Mouse (Mus musculus) kidney, adult 2 months (tissue): ENCODE results near the gene Gjc1. TPM values are rescaled to one million over a fixed set of nuclear protein-coding genes. Genes with fewer than 3 reads are reported as not detected.

Experiments
- DNase-seq: peaks from one replicate; pipeline ENCODE4 v3.0.0; 2021
- H3K27ac ChIP-seq: fragments of 200-500 bp; 2 replicates; pipeline ENCODE4 v1.5.1; 2012; ENCODE audit warnings: low read depth, low read length, control low read depth, inconsistent platforms; ENCODE audit not compliant: insufficient read depth
- H3K27me3 ChIP-seq: fragments of 200-500 bp; replicated peaks from 2 replicates; pipeline ENCODE4 v1.6.1; 2012; ENCODE audit warnings: mild to moderate bottlenecking, moderate library complexity, low read length, inconsistent platforms; ENCODE audit not compliant: control insufficient read depth, insufficient read depth
- H3K36me3 ChIP-seq: fragments of 200-500 bp; 2 replicates; pipeline ENCODE4 v1.6.1; 2012; ENCODE audit warnings: mild to moderate bottlenecking, moderate library complexity, low read length, inconsistent platforms; ENCODE audit not compliant: control insufficient read depth, insufficient read depth
- H3K4me1 ChIP-seq: fragments of 200-500 bp; 2 replicates; pipeline ENCODE4 v1.6.1; 2011; ENCODE audit warnings: low read length; ENCODE audit not compliant: control insufficient read depth, insufficient read depth
- H3K4me3 ChIP-seq: fragments of 200-500 bp; 2 replicates; pipeline ENCODE4 v1.5.1; 2011; ENCODE audit warnings: mild to moderate bottlenecking, low read depth, low read length, control low read depth; ENCODE audit not compliant: insufficient read depth
- CTCF ChIP-seq: fragments of 200-500 bp; conservative IDR thresholded peaks from 2 replicates; pipeline ENCODE4 v1.5.1; 2011; ENCODE audit warnings: low read depth, mild to moderate bottlenecking, control low read depth, low read length, moderate library complexity, mixed read lengths; ENCODE audit not compliant: insufficient read depth, insufficient read length
- POLR2A ChIP-seq: fragments of 200-500 bp; IDR thresholded peaks from one replicate; pipeline ENCODE4 v1.6.1; 2011; ENCODE audit warnings: low read depth, low read length, control low read depth
- WGBS: fragments of 180-500 bp; shearing (Covaris S2); methylation state at CpG from one replicate; pipeline ENCODE4 v1.1.7; 2018; 5-methylcytosine and 5-hydroxymethylcytosine counted together
- polyA plus RNA-seq: library from polyadenylated mRNA; depleted of rRNA; stranded (reverse); fragments of >200 nt; gene quantifications from 2 replicates; pipeline ENCODE4 v1.2.3, GENCODE M21; 2012

Gjc1 gene
- polyA plus RNA-seq, 1 experiment, result 5.1 TPM

DNA sequence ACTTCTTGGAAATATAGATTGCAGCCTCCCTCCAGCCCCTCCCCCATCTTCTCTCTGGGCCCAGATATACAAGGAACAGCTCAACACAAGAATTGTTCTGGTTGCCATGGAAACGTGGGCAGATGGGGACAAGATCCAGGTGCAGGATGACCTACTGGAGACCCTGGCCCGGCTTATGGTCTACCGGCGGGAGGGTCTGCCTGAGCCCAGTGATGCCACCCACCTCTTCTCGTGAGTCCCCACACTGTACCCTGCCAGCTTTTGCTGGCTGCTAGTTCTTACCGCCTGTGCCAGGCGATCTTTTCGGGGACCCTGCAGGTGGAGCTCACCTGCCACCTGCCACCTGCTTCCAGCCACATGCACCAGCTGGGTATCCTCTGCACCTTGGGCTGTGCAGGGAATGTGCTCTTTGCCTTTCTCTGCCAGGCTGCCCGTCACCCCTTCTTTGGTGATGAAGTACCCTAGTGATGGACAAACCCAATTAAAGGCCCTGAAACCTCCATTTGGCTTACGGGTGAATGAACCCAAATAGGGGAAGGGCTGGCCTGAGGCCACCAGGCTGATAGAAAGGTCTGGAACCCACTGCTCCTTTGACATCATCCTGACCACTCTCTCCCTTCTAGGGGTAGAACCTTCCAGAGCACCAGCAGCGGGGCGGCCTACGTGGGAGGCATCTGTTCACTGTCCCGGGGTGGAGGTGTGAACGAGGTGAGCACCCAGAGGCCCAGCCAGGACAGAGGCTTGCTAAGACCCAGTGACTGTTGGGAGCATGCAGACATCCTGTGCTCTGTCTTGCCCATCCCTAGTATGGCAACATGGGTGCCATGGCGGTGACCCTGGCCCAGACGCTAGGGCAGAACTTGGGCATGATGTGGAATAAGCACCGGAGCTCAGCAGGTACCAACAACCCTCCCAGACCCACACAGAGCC lies 46.5 kb downstream of the Gjc1 start:
- H3K4me1 ChIP-seq, result no peaks in the 10 kb centered on the region
- no peaks in the 10 kb centered on the region for H3K36me3 ChIP-seq
- no peak for DNase-seq
- no peaks in the 10 kb centered on the region for H3K27me3 ChIP-seq
- TF ChIP-seq POLR2A, result no peak
- no peak for TF ChIP-seq CTCF
- WGBS, result 67% methylated on average over 18 of the region's 18 CpGs
- H3K27ac ChIP-seq, result no peak overlapping the region
- no peak overlapping the region for H3K4me3 ChIP-seq

- no peak overlapping the region for H3K4me3 ChIP-seq
- no peak overlapping the region for H3K27ac ChIP-seq
- no peaks in the 10 kb centered on the region for H3K4me1 ChIP-seq
- no peaks in the 10 kb centered on the region for H3K36me3 ChIP-seq
- no peak for TF ChIP-seq CTCF
- no peak for TF ChIP-seq POLR2A
- no peaks in the 10 kb centered on the region for H3K27me3 ChIP-seq
- 40% methylated on average over 16 of the region's 16 CpGs for WGBS
- DNase-seq, result no peak
Measured at GRCm38 (mm10) chr11:102771916-102772714, 47.4 kb downstream of the Gjc1 start.

DNA sequence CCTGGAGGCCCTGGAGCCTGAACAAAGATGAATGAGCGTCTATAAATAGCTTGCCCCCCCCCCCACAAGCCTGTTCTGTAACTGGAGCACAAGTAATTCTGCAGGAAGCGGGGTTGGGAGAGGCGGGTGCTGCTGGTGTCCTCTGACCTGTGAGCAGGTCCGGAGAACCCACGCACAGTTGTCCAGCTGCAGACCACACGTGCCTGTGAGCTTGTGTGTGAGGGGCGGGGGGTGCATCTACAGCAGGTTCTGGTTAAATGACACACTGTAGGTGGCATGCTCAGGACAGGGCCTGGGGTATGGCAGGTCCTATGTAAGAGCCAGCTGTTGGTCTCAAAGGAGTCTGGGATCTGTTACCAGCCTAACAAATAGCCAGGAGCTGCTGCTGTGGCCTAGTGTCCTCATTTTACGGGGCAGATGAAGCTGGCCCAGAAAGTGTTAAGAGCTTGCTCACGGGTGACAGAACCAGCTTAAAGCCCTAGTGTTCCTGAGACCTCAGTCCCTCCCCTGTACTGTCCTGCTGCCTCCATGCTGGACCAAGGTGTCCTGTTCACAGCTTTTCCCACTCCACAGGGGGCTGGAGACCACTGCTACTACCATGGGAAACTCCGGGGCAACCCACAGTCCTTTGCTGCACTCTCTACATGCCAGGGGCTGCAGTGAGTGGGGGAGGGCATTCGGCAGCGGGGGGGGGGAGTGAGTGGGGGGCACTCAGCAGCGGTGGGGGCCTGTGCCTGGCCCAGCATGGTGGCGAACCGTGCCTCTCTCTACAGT lies 48.7 kb downstream of the Gjc1 start:
- H3K4me1 ChIP-seq, result no peaks in the 10 kb centered on the region
- no peaks in the 10 kb centered on the region for H3K27me3 ChIP-seq
- 39% methylated on average over 15 of the region's 15 CpGs for WGBS
- no peak overlapping the region for H3K27ac ChIP-seq
- TF ChIP-seq CTCF, result no peak
- no peak for TF ChIP-seq POLR2A
- no peaks in the 10 kb centered on the region for H3K36me3 ChIP-seq
- no peak for DNase-seq
- no peak overlapping the region for H3K4me3 ChIP-seq

DNA sequence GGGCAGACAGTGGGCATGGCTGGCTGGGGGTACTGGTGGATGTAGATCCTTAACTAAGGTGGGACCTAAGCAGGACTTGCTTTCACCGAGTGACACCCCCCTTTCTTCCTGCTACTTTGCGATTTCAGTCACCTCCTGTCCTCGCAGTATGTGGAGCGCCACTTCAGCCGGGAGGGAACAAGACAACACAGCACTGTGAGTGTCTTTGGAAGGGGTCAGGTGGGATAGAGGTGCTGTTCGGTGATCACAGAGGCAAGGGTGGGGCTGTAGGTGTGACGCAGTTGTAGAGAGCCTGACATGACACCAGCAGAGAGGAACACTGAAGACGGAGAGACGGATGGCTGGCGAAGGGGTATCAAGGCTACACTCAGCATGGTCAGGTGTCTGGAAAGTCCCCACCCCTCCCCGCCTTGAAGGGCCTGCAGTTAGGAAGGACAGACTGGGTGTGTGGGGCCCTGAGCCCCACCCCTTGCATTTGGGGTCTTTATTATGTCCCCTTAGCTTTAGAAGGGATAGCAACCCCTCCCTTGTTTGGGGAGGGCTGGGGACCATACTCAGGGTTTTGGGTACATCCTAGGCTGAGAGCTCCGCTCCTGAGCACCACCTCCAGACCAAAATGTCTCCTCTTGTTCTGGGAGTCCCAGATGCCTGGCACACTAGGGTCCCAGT lies 49.4 kb downstream of the Gjc1 start:
- 87% methylated on average over 12 of the region's 12 CpGs for WGBS
- Histone ChIP-seq H3K27me3 (no peaks in the 10 kb centered on the region), H3K27ac (no peak overlapping the region), H3K36me3 (no peaks in the 10 kb centered on the region), H3K4me3 (no peak overlapping the region), H3K4me1 (no peaks in the 10 kb centered on the region)
- no peak for DNase-seq
- TF ChIP-seq CTCF (no peak), POLR2A (no peak)

GRCm38 (mm10) chr11:102769141-102769540 lies 50.4 kb downstream of the Gjc1 start:
- Histone ChIP-seq H3K27ac (no peak overlapping the region), H3K36me3 (no peaks in the 10 kb centered on the region), H3K4me3 (no peak overlapping the region), H3K27me3 (no peaks in the 10 kb centered on the region), H3K4me1 (no peaks in the 10 kb centered on the region)
- no peak for DNase-seq
- no peak for TF ChIP-seq POLR2A
- no peak for TF ChIP-seq CTCF
- WGBS, result 84% methylated on average over 6 of the region's 6 CpGs

GRCm38 (mm10) chr11:102767055-102767670 lies 52.3 kb downstream of the Gjc1 start:
- TF ChIP-seq CTCF (no peak), POLR2A (no peak)
- Histone ChIP-seq H3K4me1 (no peaks in the 10 kb centered on the region; the same call in 1 of the 2 replicates), H3K27ac (no peak overlapping the region), H3K27me3 (peaks cover under 1% of the 10 kb centered on the region; the same call in 1 of the 2 replicates), H3K4me3 (no peak overlapping the region), H3K36me3 (no peaks in the 10 kb centered on the region)
- 84% methylated on average over 6 of the region's 6 CpGs for WGBS
- DNase-seq, result no peak
